Mouse (Mus musculus) forebrain, embryonic 10.5 days (tissue): ENCODE results near the gene Fbxw11. TPM values are rescaled to one million over a fixed set of nuclear protein-coding genes. Genes with fewer than 3 reads are reported as not detected.

Source experiments
- DNase-seq: peaks from one replicate; pipeline ENCODE4 v3.0.0-alpha.2; 2017; ENCODE audit warnings: low spot score; ENCODE audit errors: extremely low spot score
- H3K27ac ChIP-seq: fragments of 300-500 bp; sonication (generic); 2 replicates; pipeline ENCODE4 v1.5.1; 2016; ENCODE audit warnings: mild to moderate bottlenecking
- H3K27me3 ChIP-seq: fragments of 300-500 bp; sonication (generic); 2 replicates; pipeline ENCODE4 v1.6.1; 2016; ENCODE audit warnings: mild to moderate bottlenecking; ENCODE audit not compliant: poor library complexity, severe bottlenecking
- H3K36me3 ChIP-seq: fragments of 300-500 bp; sonication (generic); replicated peaks from 2 replicates; pipeline ENCODE4 v1.6.1; 2016; ENCODE audit warnings: mild to moderate bottlenecking, moderate library complexity
- H3K4me1 ChIP-seq: fragments of 300-500 bp; sonication (generic); 2 replicates; pipeline ENCODE4 v1.6.1; 2016
- H3K4me3 ChIP-seq: fragments of 300-500 bp; sonication (generic); 2 replicates; pipeline ENCODE4 v1.5.1; 2016; ENCODE audit warnings: mild to moderate bottlenecking, moderate library complexity
- H3K9me3 ChIP-seq: fragments of 300-500 bp; sonication (generic); 2 replicates; pipeline ENCODE4 v1.6.1; 2016; ENCODE audit warnings: mild to moderate bottlenecking, moderate library complexity
- WGBS: fragments of 180-500 bp; shearing (Covaris S2); methylation state at CpG from one replicate; pipeline ENCODE4 v1.1.7; 2016; 5-methylcytosine and 5-hydroxymethylcytosine counted together
- polyA plus RNA-seq: library from polyadenylated mRNA; unstranded; fragments of >200 nt; fragmentation: Nextera tagmentation; extraction: Ambion mirVana; gene quantifications from 2 replicates; pipeline ENCODE4 v1.2.1, GENCODE M21; 2016

Gene Fbxw11
- polyA plus RNA-seq, 1 experiment from 2014 or later: 87.0 TPM

DNA sequence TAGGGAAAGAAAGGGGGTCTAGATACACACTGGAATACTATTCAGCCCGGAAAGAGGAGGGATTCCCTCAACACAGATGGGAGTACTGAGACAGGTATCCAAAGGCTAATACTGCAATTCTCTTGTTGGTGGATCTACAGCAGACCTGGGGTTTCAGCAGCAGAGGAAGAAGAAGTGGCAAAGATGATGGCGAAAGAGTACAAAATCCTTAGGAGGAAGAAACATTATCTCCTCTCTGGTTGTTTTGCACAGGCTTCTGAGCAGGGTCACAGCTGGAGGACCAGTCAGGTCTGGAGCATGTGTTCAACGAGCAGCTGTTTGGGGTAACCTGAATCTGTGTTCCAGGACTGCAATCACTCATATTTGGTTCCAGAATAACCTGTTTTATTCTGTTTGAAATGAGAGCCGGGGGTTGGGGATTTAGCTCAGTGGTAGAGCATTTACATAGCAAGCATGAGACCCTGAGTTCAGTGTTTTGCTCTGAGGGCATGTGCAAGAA is 12.8 kb upstream of the Fbxw11 start:
- H3K27me3 ChIP-seq: no peaks in the 10 kb centered on the region
- no peak overlapping the region for H3K4me3 ChIP-seq
- 91% methylated on average over 4 of the region's 4 CpGs for WGBS
- no peak overlapping the region for H3K27ac ChIP-seq
- no peak for DNase-seq
- no peaks in the 10 kb centered on the region for H3K9me3 ChIP-seq
- H3K4me1 ChIP-seq: peaks cover 5% of the 10 kb centered on the region; the same call in 1 of the 2 replicates
- H3K36me3 ChIP-seq: no peaks in the 10 kb centered on the region

DNA sequence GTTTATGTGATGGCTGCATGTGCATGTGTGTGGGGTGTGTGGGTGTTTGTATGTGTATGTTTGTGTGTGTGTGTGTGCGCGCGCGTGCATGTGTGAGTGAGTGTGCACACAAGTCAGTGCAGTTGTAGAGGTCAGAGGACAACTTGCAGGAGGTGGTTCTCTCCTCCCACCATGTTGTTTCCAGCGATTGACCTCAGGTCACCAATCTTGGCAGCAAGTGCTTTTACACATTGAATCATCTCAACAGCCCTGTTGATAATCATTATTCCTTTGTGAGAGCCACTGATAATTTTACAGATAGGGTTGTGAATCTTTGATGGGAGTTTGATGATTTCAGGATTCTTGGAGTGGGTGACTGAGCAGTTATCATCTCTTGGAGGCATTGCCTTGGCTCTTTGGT is 9.9 kb upstream of the Fbxw11 start:
- peaks cover 6% of the 10 kb centered on the region; the same call in 1 of the 2 replicates for H3K4me1 ChIP-seq
- no peaks in the 10 kb centered on the region for H3K27me3 ChIP-seq
- no peaks in the 10 kb centered on the region for H3K36me3 ChIP-seq
- WGBS: 97% methylated on average over 5 of the region's 5 CpGs
- no peak overlapping the region for H3K27ac ChIP-seq
- H3K4me3 ChIP-seq: no peak overlapping the region
- H3K9me3 ChIP-seq: no peaks in the 10 kb centered on the region
- no peak for DNase-seq

DNA sequence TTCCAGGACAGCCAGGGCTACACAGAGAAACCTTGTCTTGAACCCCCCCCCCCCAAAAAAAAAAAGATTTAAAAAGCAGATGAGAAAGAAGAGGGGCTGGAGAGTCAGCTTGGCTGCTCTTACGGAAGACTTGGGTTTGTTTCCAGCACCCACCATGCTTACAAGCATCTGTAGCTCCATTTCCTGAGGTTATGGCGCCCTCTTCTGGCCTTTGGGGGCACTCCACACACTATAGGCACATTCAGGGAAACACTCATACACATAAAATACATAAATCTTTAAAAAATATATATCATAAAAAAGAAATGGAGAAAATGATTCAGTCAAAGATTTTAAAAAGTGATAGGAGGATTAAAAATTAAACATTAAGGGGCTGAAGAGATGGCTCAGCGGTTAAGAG is 9.0 kb upstream of the Fbxw11 start:
- H3K36me3 ChIP-seq: no peaks in the 10 kb centered on the region
- H3K27me3 ChIP-seq: no peaks in the 10 kb centered on the region
- H3K4me1 ChIP-seq: peaks cover 9% of the 10 kb centered on the region; the same call in 1 of the 2 replicates
- no peak overlapping the region for H3K27ac ChIP-seq
- DNase-seq: no peak
- no peaks in the 10 kb centered on the region for H3K9me3 ChIP-seq
- WGBS: 70% methylated on average over 3 of the region's 3 CpGs
- no peak overlapping the region for H3K4me3 ChIP-seq

DNA sequence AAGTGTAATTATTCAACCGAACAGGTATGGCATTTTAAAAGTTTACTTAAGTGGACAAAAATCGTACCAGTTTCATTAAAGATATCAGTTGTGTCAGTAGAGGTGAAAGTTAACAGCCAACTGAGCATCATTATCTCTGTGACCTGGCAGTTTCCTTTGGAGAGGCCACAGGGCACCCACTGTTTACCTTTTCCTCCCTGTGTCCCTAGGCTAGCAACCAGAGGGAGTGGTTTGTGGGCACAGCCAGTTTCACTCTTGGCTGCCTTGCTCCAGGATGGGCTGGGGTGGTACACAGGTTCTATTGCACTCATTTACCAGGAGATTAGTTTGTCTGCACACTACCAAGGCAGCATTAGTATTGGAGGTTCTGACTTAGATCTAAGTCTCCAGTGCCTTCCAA is 8.4 kb upstream of the Fbxw11 start:
- DNase-seq: no peak
- H3K36me3 ChIP-seq: no peaks in the 10 kb centered on the region
- no peak overlapping the region for H3K4me3 ChIP-seq
- H3K27me3 ChIP-seq: no peaks in the 10 kb centered on the region
- H3K27ac ChIP-seq: no peak overlapping the region
- 89% methylated on average over 2 of the region's 2 CpGs for WGBS
- no peaks in the 10 kb centered on the region for H3K9me3 ChIP-seq
- H3K4me1 ChIP-seq: peaks cover 13% of the 10 kb centered on the region; the same call in 1 of the 2 replicates

DNA sequence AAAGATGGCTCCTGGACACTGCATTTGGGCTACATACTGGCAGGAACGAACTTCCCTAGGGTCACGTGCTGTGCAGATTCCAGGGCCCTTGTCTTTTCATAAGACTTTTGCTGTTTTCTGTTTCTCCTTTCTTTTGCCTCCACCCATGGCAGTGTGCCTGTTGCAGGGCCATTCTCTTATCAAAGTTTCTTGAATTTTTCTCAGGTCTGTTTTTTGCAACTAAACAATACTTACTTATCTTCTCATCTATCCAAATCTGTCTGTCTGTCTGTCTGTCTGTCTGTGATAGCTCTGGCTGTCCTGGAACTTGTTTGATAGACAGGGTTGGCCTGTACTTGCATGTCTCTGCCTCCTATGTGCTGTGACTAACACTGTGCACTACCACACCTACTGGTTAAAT is 7.7 kb upstream of the Fbxw11 start:
- Histone ChIP-seq H3K27me3 (no peaks in the 10 kb centered on the region), H3K4me1 (peaks cover 14% of the 10 kb centered on the region; the same call in 1 of the 2 replicates), H3K9me3 (no peaks in the 10 kb centered on the region), H3K36me3 (no peaks in the 10 kb centered on the region), H3K27ac (no peak overlapping the region), H3K4me3 (no peak overlapping the region)
- no peak for DNase-seq
- 66% methylated on average over 2 of the region's 2 CpGs for WGBS

DNA sequence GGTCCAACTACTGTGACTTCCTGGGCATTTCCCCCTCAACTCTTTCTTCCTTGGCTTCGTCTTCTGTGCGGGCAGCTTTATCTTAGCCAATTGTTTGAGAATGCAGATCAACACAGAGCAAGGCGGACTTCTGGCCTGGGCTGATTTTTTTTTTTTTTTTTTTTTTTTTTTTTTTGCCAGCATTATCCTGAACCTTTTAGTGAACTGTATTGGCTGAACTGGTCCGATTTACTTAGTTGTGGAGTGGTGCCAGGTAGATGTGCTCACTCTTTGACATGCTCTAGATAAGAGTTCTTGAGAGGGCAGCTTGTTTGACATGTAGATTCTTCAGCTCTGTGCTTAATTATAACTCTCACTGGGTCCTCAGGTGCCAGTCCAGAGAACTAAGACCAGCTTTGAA is 6.2 kb upstream of the Fbxw11 start:
- no peak overlapping the region for H3K4me3 ChIP-seq
- no peaks in the 10 kb centered on the region for H3K27me3 ChIP-seq
- no peaks in the 10 kb centered on the region for H3K9me3 ChIP-seq
- no peak overlapping the region for H3K27ac ChIP-seq
- no peak for DNase-seq
- 75% methylated on average over 4 of the region's 4 CpGs for WGBS
- H3K4me1 ChIP-seq: peaks cover 23% of the 10 kb centered on the region
- no peaks in the 10 kb centered on the region for H3K36me3 ChIP-seq

DNA sequence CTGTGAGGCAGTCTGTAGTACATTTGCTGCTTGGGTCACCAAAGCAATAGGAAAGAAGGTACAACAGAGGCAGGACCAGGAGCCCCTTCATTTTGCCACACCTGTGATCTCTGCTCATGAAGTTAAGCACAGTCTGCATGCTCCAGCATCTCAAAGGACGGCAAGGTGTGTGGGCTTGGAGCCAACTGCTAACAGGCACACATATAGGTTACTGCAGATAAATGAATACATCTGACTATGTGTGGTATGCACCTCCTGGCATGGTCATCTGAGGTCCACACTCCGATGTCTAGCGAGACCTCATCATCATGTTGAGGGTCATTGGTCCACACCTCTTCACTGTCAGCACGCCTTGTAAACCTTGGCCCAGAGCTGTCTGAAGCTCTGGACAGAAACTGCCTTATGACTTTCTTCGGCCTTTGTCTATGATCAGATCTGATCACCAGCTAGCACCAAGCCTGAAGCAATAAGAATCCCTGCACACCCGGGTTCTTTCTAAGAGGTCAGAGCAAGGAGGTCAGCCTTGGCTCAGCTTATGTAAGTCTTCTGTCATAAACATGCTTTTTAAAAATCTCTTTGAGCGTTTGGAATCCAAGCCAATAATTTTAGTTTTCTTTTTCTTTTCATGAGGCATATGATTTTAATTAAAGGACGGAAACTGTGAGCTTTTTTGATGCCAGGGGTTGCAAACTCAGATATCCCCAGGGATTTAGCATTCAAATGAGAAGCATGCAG is 3.8 kb upstream of the Fbxw11 start:
- WGBS: 81% methylated on average over 8 of the region's 8 CpGs
- Histone ChIP-seq H3K27me3 (no peaks in the 10 kb centered on the region), H3K9me3 (no peaks in the 10 kb centered on the region), H3K4me3 (no peak overlapping the region), H3K36me3 (no peaks in the 10 kb centered on the region), H3K27ac (no peak overlapping the region), H3K4me1 (peaks cover 35% of the 10 kb centered on the region)
- no peak for DNase-seq

DNA sequence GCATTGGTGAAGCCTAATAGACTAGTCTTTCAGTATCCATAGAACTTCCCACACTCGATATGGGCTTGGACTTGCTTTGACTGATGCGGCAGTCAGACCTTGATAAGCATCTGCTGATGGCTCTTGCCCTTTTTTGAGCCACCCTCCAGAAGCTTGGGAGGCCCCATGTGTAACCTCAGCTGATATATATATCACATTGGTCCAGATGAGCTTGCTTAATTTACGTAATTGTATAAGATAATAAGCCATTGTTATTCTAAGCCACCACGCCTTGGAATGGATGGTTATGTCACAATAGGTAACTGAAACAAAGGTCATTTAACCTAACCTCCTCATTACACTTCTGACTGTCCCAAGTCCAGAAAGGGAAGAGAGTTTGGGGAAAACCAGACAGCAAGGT is 1.9 kb upstream of the Fbxw11 start:
- no peak overlapping the region for H3K27ac ChIP-seq
- no peak for DNase-seq
- no peaks in the 10 kb centered on the region for H3K9me3 ChIP-seq
- peaks cover 35% of the 10 kb centered on the region for H3K4me1 ChIP-seq
- H3K36me3 ChIP-seq: no peaks in the 10 kb centered on the region
- H3K27me3 ChIP-seq: no peaks in the 10 kb centered on the region
- 91% methylated on average over 4 of the region's 4 CpGs for WGBS
- no peak overlapping the region for H3K4me3 ChIP-seq

DNA sequence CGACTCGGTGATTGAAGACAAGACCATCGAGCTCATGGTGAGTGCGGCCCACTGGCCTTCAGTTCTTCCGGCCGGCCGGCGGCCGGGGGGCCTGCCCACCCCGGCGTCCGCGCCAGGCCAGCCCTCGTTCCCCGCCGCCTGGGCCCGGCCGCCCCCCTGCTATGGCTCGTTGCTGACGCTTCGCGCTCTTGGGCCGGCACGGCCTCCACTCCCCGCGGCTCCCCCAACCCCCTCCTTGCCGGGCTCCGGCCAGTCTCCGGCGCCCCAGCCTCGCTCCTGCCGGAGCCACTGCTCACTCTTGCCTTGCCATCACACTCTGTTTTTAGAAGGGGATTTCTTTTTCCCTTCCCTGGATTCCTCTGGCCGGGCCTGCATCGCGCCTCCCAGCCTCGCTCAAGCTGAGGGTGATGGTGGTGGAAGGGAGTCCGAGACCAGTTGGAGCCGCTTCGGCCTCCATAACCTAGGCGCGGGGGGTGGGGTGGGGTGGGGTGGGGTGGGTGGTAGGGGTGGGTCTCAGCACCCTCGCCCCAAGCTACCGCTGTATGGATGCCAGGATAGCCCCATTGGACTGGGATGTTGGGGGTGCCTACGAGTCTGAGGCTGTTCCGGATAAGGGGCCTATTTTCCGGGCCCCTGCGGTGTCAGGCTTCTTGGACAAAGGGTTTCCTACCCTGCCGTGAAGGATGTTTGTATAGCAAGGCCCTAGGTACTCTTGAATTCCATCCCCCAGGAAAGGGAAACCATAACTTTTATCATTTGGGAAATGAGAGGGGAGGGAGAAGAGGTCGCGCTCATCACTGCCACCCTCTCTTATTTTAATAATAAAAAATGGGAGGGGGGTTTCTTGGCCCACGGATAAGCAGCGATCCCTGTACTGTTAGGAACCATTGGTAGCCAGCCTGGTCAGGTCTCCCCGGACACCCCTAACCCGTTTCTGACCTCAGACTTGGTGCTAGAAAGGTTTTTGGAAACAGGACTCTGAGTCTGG is 669 bp downstream of the Fbxw11 start:
- peak overlapping the region; percentile 83 for H3K4me3 ChIP-seq
- H3K27ac ChIP-seq: peak overlapping the region; percentile 99
- peaks cover 35% of the 10 kb centered on the region for H3K4me1 ChIP-seq
- H3K27me3 ChIP-seq: no peaks in the 10 kb centered on the region
- H3K36me3 ChIP-seq: no peaks in the 10 kb centered on the region
- no peak for DNase-seq
- under 1% methylated on average over 54 of the region's 54 CpGs for WGBS
- H3K9me3 ChIP-seq: no peaks in the 10 kb centered on the region

DNA sequence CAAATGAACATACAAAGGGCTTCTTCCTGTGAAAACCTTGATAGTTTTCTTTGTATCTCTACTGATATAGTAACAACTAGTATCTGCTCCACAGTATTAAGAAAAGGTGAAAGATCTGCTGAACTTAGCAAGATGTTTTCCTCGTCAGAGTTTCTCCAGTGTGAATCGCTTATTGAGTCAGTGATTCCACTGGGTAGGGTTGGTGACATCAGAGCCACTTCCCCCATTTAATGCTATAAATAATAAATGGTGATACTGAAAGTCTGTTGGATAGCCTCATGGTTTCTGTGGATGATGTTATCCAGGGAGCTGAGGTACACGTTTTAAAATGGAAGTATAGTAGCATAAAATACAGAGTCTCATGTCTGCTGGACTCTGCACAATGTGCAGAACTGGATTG is 1.5 kb downstream of the Fbxw11 start:
- Histone ChIP-seq H3K27ac (peak overlapping the region; percentile 99), H3K4me3 (peak overlapping the region; percentile 83)

DNA sequence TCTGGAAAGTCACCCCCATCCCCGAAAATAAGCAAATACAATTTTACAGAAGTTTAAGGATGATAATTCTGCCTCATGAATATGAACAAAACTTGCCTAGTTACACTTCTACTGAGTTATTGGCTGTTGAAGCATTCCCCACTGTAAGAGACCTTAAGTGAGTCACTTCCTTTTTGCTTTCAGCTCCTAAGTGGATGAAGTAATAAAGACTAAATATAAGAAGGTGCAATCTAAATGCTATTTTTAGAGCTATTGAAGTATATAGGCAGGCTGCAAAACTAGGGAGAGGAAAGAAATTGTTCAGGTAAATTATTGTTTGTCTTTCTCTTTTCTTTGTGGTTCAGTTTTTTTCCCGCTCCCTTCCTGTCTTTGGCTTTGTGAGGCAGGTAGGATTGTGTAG is 4.7 kb downstream of the Fbxw11 start:
- Histone ChIP-seq H3K4me3 (no peak overlapping the region), H3K36me3 (no peaks in the 10 kb centered on the region), H3K27me3 (no peaks in the 10 kb centered on the region), H3K27ac (no peak overlapping the region), H3K4me1 (peaks cover 10% of the 10 kb centered on the region), H3K9me3 (no peaks in the 10 kb centered on the region)
- WGBS: 89% methylated on average over 2 of the region's 2 CpGs
- no peak for DNase-seq

More for the DNA sequence above, 1.5 kb downstream of the Fbxw11 start:
- DNase-seq: no peak
- H3K4me1 ChIP-seq: peaks cover 30% of the 10 kb centered on the region
- H3K36me3 ChIP-seq: no peaks in the 10 kb centered on the region
- WGBS: 61% methylated on average over 3 of the region's 3 CpGs
- H3K9me3 ChIP-seq: no peaks in the 10 kb centered on the region
- H3K27me3 ChIP-seq: no peaks in the 10 kb centered on the region

DNA sequence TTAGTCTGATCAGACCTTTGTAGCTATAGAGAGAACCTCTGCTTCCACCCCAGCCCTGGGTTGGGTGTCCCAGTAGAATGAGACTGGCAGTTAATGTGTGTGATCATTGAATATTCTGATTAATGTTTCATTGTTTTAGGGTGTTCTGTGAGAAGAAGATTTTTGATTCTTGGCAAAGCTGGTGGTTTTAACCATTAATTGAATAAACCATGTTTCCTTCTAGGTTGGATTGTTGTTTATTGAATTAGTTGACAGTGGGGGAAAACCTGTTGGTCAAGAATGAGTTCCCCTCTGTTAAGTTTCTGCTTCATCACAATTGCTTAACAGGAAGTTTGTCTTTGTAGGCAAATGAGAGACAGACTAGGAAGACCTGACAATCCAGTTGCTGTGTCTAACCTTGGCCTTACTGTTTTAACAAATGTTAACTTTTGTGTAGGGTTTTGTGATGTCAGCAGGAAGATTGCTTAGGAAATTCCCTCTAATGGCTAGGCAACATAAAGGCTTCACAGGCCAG is 7.8 kb downstream of the Fbxw11 start:
- Histone ChIP-seq H3K9me3 (no peaks in the 10 kb centered on the region), H3K4me1 (no peaks in the 10 kb centered on the region), H3K36me3 (peaks cover 21% of the 10 kb centered on the region), H3K27ac (no peak overlapping the region), H3K27me3 (no peaks in the 10 kb centered on the region), H3K4me3 (no peak overlapping the region)
- DNase-seq: no peak
